Mouse (Mus musculus): Measurements from ENCODE around the gene Agbl4. TPM values are rescaled to one million over a fixed set of nuclear protein-coding genes. Genes with fewer than 3 reads are reported as not detected.
"Not testable (repeated sequence)": the region's sequence is repeated elsewhere in the genome, so short reads cannot be mapped to it uniquely, and the experiment has no call there.

Agbl4 gene
- polyA plus RNA-seq, 1 experiment from 2014 or later, result 2.7 TPM

- Histone ChIP-seq H3K4me3 (replicated peaks; ENCODE audit: low read length) (no peak overlapping the region), H3K4me2 (ENCODE audit: low read length) (no peak overlapping the region), H3K4me1 (replicated peaks; ENCODE audit: control insufficient read depth, insufficient read depth, low read length) (no peaks in the 10 kb centered on the region), H3K27ac (ENCODE audit: low read length) (no peak overlapping the region), H3K9me3 (ENCODE audit: control insufficient read depth, low read length) (no peaks in the 10 kb centered on the region), H3K27me3 (replicated peaks; ENCODE audit: control insufficient read depth, insufficient read depth, low read length) (no peaks in the 10 kb centered on the region), H3K36me3 (ENCODE audit: control insufficient read depth, insufficient read depth) (no peaks in the 10 kb centered on the region), H3K9ac (replicated peaks; ENCODE audit: low read depth, low read length) (no peak overlapping the region)
- 84% methylated on average over 2 of the region's 2 CpGs for WGBS
- ATAC-seq, result no peak
Measured at GRCm38 (mm10) chr4:111200100-111200499, 802.6 kb downstream of the Agbl4 start.

- Histone ChIP-seq H3K27me3 (replicated peaks; ENCODE audit: control insufficient read depth, insufficient read depth, low read length) (no peaks in the 10 kb centered on the region), H3K4me3 (replicated peaks; ENCODE audit: low read length) (no peak overlapping the region), H3K4me1 (replicated peaks; ENCODE audit: control insufficient read depth, insufficient read depth, low read length) (no peaks in the 10 kb centered on the region), H3K27ac (ENCODE audit: low read length) (no peak overlapping the region), H3K9me3 (ENCODE audit: control insufficient read depth, low read length) (no peaks in the 10 kb centered on the region), H3K36me3 (ENCODE audit: control insufficient read depth, insufficient read depth) (no peaks in the 10 kb centered on the region), H3K9ac (replicated peaks; ENCODE audit: low read depth, low read length) (no peak overlapping the region), H3K4me2 (ENCODE audit: low read length) (no peak overlapping the region)
- 73% methylated on average over 3 of the region's 3 CpGs for WGBS
- ATAC-seq, result no peak
Measured at GRCm38 (mm10) chr4:111215191-111215762, 817.8 kb downstream of the Agbl4 start.

GRCm38 (mm10) chr4:111219030-111219429 lies 821.6 kb downstream of the Agbl4 start:
- H3K4me3 ChIP-seq (replicated peaks; ENCODE audit: low read length); H3K27ac ChIP-seq (ENCODE audit: low read length); ATAC-seq; H3K36me3 ChIP-seq (ENCODE audit: control insufficient read depth, insufficient read depth); H3K9me3 ChIP-seq (ENCODE audit: control insufficient read depth, low read length); H3K4me1 ChIP-seq (replicated peaks; ENCODE audit: control insufficient read depth, insufficient read depth, low read length); H3K27me3 ChIP-seq (replicated peaks; ENCODE audit: control insufficient read depth, insufficient read depth, low read length); H3K9ac ChIP-seq (replicated peaks; ENCODE audit: low read depth, low read length); H3K4me2 ChIP-seq (ENCODE audit: low read length): not testable (repeated sequence)
- 60% methylated on average over 1 of the region's 1 CpGs for WGBS

GRCm38 (mm10) chr4:111219543-111219942 lies 822.1 kb downstream of the Agbl4 start:
- H3K27ac ChIP-seq (ENCODE audit: low read length); H3K4me3 ChIP-seq (replicated peaks; ENCODE audit: low read length); H3K4me2 ChIP-seq (ENCODE audit: low read length); ATAC-seq; H3K4me1 ChIP-seq (replicated peaks; ENCODE audit: control insufficient read depth, insufficient read depth, low read length); H3K9ac ChIP-seq (replicated peaks; ENCODE audit: low read depth, low read length); H3K9me3 ChIP-seq (ENCODE audit: control insufficient read depth, low read length); H3K27me3 ChIP-seq (replicated peaks; ENCODE audit: control insufficient read depth, insufficient read depth, low read length); H3K36me3 ChIP-seq (ENCODE audit: control insufficient read depth, insufficient read depth): not testable (repeated sequence)
- 85% methylated on average over 9 of the region's 9 CpGs for WGBS

GRCm38 (mm10) chr4:111233849-111234248 lies 836.4 kb downstream of the Agbl4 start:
- WGBS, result 70% methylated on average over 1 of the region's 1 CpGs
- Histone ChIP-seq H3K9me3 (ENCODE audit: control insufficient read depth, low read length) (no peaks in the 10 kb centered on the region), H3K4me2 (ENCODE audit: low read length) (no peak overlapping the region), H3K4me3 (replicated peaks; ENCODE audit: low read length) (no peak overlapping the region), H3K27ac (ENCODE audit: low read length) (no peak overlapping the region), H3K27me3 (replicated peaks; ENCODE audit: control insufficient read depth, insufficient read depth, low read length) (no peaks in the 10 kb centered on the region), H3K9ac (replicated peaks; ENCODE audit: low read depth, low read length) (no peak overlapping the region), H3K36me3 (ENCODE audit: control insufficient read depth, insufficient read depth) (no peaks in the 10 kb centered on the region), H3K4me1 (replicated peaks; ENCODE audit: control insufficient read depth, insufficient read depth, low read length) (no peaks in the 10 kb centered on the region)
- no peak for ATAC-seq

GRCm38 (mm10) chr4:111251917-111252316 lies 854.5 kb downstream of the Agbl4 start:
- 61% methylated on average over 5 of the region's 5 CpGs for WGBS
- H3K4me2 ChIP-seq (ENCODE audit: low read length), result no peak overlapping the region
- H3K27ac ChIP-seq (ENCODE audit: low read length), result no peak overlapping the region
- no peaks in the 10 kb centered on the region for H3K27me3 ChIP-seq (replicated peaks; ENCODE audit: control insufficient read depth, insufficient read depth, low read length)
- H3K36me3 ChIP-seq (ENCODE audit: control insufficient read depth, insufficient read depth), result no peaks in the 10 kb centered on the region
- H3K9ac ChIP-seq (replicated peaks; ENCODE audit: low read depth, low read length), result no peak overlapping the region
- no peaks in the 10 kb centered on the region for H3K4me1 ChIP-seq (replicated peaks; ENCODE audit: control insufficient read depth, insufficient read depth, low read length)
- no peaks in the 10 kb centered on the region for H3K9me3 ChIP-seq (ENCODE audit: control insufficient read depth, low read length)
- peak; percentile 64 for ATAC-seq
- H3K4me3 ChIP-seq (replicated peaks; ENCODE audit: low read length), result no peak overlapping the region

- no peaks in the 10 kb centered on the region for H3K27me3 ChIP-seq (replicated peaks; ENCODE audit: control insufficient read depth, insufficient read depth, low read length)
- no peaks in the 10 kb centered on the region for H3K36me3 ChIP-seq (ENCODE audit: control insufficient read depth, insufficient read depth)
- WGBS, result 35% methylated on average over 4 of the region's 4 CpGs
- ATAC-seq, result no peak
- no peaks in the 10 kb centered on the region for H3K4me1 ChIP-seq (replicated peaks; ENCODE audit: control insufficient read depth, insufficient read depth, low read length)
- H3K4me2 ChIP-seq (ENCODE audit: low read length), result no peak overlapping the region
- H3K27ac ChIP-seq (ENCODE audit: low read length), result no peak overlapping the region
- no peak overlapping the region for H3K4me3 ChIP-seq (replicated peaks; ENCODE audit: low read length)
- no peaks in the 10 kb centered on the region for H3K9me3 ChIP-seq (ENCODE audit: control insufficient read depth, low read length)
- H3K9ac ChIP-seq (replicated peaks; ENCODE audit: low read depth, low read length), result no peak overlapping the region
Measured at GRCm38 (mm10) chr4:111255499-111255898, 858.0 kb downstream of the Agbl4 start.

- no peak overlapping the region for H3K4me2 ChIP-seq (ENCODE audit: low read length)
- H3K9me3 ChIP-seq (ENCODE audit: control insufficient read depth, low read length), result no peaks in the 10 kb centered on the region
- no peak overlapping the region for H3K9ac ChIP-seq (replicated peaks; ENCODE audit: low read depth, low read length)
- H3K27ac ChIP-seq (ENCODE audit: low read length), result no peak overlapping the region
- no peak for ATAC-seq
- no peaks in the 10 kb centered on the region for H3K36me3 ChIP-seq (ENCODE audit: control insufficient read depth, insufficient read depth)
- no peaks in the 10 kb centered on the region for H3K27me3 ChIP-seq (replicated peaks; ENCODE audit: control insufficient read depth, insufficient read depth, low read length)
- no peaks in the 10 kb centered on the region for H3K4me1 ChIP-seq (replicated peaks; ENCODE audit: control insufficient read depth, insufficient read depth, low read length)
- no peak overlapping the region for H3K4me3 ChIP-seq (replicated peaks; ENCODE audit: low read length)
Measured at GRCm38 (mm10) chr4:111256931-111257330, 859.5 kb downstream of the Agbl4 start.

- Histone ChIP-seq H3K4me2 (ENCODE audit: low read length) (no peak overlapping the region), H3K27ac (ENCODE audit: low read length) (no peak overlapping the region), H3K27me3 (replicated peaks; ENCODE audit: control insufficient read depth, insufficient read depth, low read length) (no peaks in the 10 kb centered on the region), H3K36me3 (ENCODE audit: control insufficient read depth, insufficient read depth) (no peaks in the 10 kb centered on the region), H3K9ac (replicated peaks; ENCODE audit: low read depth, low read length) (no peak overlapping the region), H3K4me1 (replicated peaks; ENCODE audit: control insufficient read depth, insufficient read depth, low read length) (no peaks in the 10 kb centered on the region), H3K9me3 (ENCODE audit: control insufficient read depth, low read length) (no peaks in the 10 kb centered on the region), H3K4me3 (replicated peaks; ENCODE audit: low read length) (no peak overlapping the region)
- WGBS, result 92% methylated on average over 2 of the region's 2 CpGs
- ATAC-seq, result no peak
Measured at GRCm38 (mm10) chr4:111280936-111281335, 883.5 kb downstream of the Agbl4 start.

- Histone ChIP-seq H3K27me3 (replicated peaks; ENCODE audit: control insufficient read depth, insufficient read depth, low read length) (no peaks in the 10 kb centered on the region), H3K4me3 (replicated peaks; ENCODE audit: low read length) (no peak overlapping the region), H3K27ac (ENCODE audit: low read length) (no peak overlapping the region), H3K4me1 (replicated peaks; ENCODE audit: control insufficient read depth, insufficient read depth, low read length) (no peaks in the 10 kb centered on the region), H3K4me2 (ENCODE audit: low read length) (no peak overlapping the region), H3K9me3 (ENCODE audit: control insufficient read depth, low read length) (no peaks in the 10 kb centered on the region), H3K36me3 (ENCODE audit: control insufficient read depth, insufficient read depth) (no peaks in the 10 kb centered on the region), H3K9ac (replicated peaks; ENCODE audit: low read depth, low read length) (no peak overlapping the region)
- 91% methylated on average over 4 of the region's 4 CpGs for WGBS
- ATAC-seq, result no peak
Measured at GRCm38 (mm10) chr4:111281836-111282235, 884.4 kb downstream of the Agbl4 start.
